Mouse (Mus musculus): Measurements from ENCODE around the gene Olfr689. TPM values are rescaled to one million over a fixed set of nuclear protein-coding genes. Genes with fewer than 3 reads are reported as not detected.

Gene Olfr689
- not detected in 2 replicates for polyA plus RNA-seq (2012; rRNA removed; ENCODE audit: low replicate concordance)

GRCm38 (mm10) chr7:105310865-105311264, at the start of gene Olfr689:
Gene Olfr689 (plus strand): TSS chr7:105311165.

GRCm38 (mm10) chr7:105287795-105288194, 23.2 kb upstream of the Olfr689 start, which contains the start of gene Olfr688:
Gene Olfr688 (plus strand): TSS chr7:105288095.

GRCm38 (mm10) chr7:105334004-105334403, 23.0 kb downstream of the Olfr689 start, which contains the start of gene Olfr690:
Gene Olfr690 (minus strand): TSS chr7:105334104.

GRCm38 (mm10) chr7:105342170-105342569, 31.2 kb downstream of the Olfr689 start, which contains the start of gene Olfr691:
Gene Olfr691 (minus strand): TSS chr7:105342270.

GRCm38 (mm10) chr7:105367930-105368329, 57.0 kb downstream of the Olfr689 start, which contains the start of gene Olfr692:
Gene Olfr692 (plus strand): TSS chr7:105368230.

Other genes with a start within 250 kb of the Olfr689 start
- gene Olfr678, start 246.7 kb upstream of the Olfr689 start, polyA plus RNA-seq (2012; rRNA removed; ENCODE audit: low replicate concordance) = not detected in 2 replicates
- not detected in 2 replicates for gene Olfr679, start 230.0 kb upstream of the Olfr689 start, polyA plus RNA-seq (2012; rRNA removed; ENCODE audit: low replicate concordance)
- not detected in 2 replicates for gene Olfr680-ps1, start 218.3 kb upstream of the Olfr689 start, polyA plus RNA-seq (2012; rRNA removed; ENCODE audit: low replicate concordance)
- not detected in 2 replicates for gene Olfr681, start 194.3 kb upstream of the Olfr689 start, polyA plus RNA-seq (2012; rRNA removed; ENCODE audit: low replicate concordance)
- gene Olfr683, start 164.2 kb upstream of the Olfr689 start, polyA plus RNA-seq (2012; rRNA removed; ENCODE audit: low replicate concordance) = not detected in 2 replicates
- gene Olfr684, start 147.5 kb upstream of the Olfr689 start, polyA plus RNA-seq (2012; rRNA removed; ENCODE audit: low replicate concordance) = not detected in 2 replicates
- not detected in 2 replicates for gene Olfr685, start 125.2 kb upstream of the Olfr689 start, polyA plus RNA-seq (2012; rRNA removed; ENCODE audit: low replicate concordance)
- gene Olfr686, start 103.7 kb upstream of the Olfr689 start, polyA plus RNA-seq (2012; rRNA removed; ENCODE audit: low replicate concordance) = not detected in 2 replicates
- not detected in 2 replicates for gene Olfr688, start 23.1 kb upstream of the Olfr689 start, polyA plus RNA-seq (2012; rRNA removed; ENCODE audit: low replicate concordance)
- gene Olfr690, start 22.9 kb downstream of the Olfr689 start, polyA plus RNA-seq (2012; rRNA removed; ENCODE audit: low replicate concordance) = not detected in 2 replicates
- gene Olfr691, start 31.1 kb downstream of the Olfr689 start, polyA plus RNA-seq (2012; rRNA removed; ENCODE audit: low replicate concordance) = not detected in 2 replicates
- gene Olfr692, start 57.1 kb downstream of the Olfr689 start, polyA plus RNA-seq (2012; rRNA removed; ENCODE audit: low replicate concordance) = not detected in 2 replicates
- gene Gm5901, start 63.9 kb downstream of the Olfr689 start, polyA plus RNA-seq (2012; rRNA removed; ENCODE audit: low replicate concordance) = not detected in 2 replicates
- gene Fam160a2, start 88.9 kb downstream of the Olfr689 start, polyA plus RNA-seq (2012; rRNA removed; ENCODE audit: low replicate concordance) = 45.3 and 75.2 TPM in 2 replicates
- 0.19 and 0.28 TPM in 2 replicates for gene Cnga4, start 93.4 kb downstream of the Olfr689 start, polyA plus RNA-seq (2012; rRNA removed; ENCODE audit: low replicate concordance)
- gene Cckbr, start 114.6 kb downstream of the Olfr689 start, polyA plus RNA-seq (2012; rRNA removed; ENCODE audit: low replicate concordance) = 0.14 TPM in 1 of 2 replicates, not detected in the other
- gene Cavin3, start 171.1 kb downstream of the Olfr689 start, polyA plus RNA-seq (2012; rRNA removed; ENCODE audit: low replicate concordance) = 224 and 534 TPM in 2 replicates
- gene Smpd1, start 243.2 kb downstream of the Olfr689 start, polyA plus RNA-seq (2012; rRNA removed; ENCODE audit: low replicate concordance) = 69.4 and 120 TPM in 2 replicates